Mouse (Mus musculus) megakaryocyte-erythroid progenitor cell, adult 5-6 weeks (primary cell): ENCODE measurements around the gene Pdcl3. TPM values are rescaled to one million over a fixed set of nuclear protein-coding genes. Genes with fewer than 3 reads are reported as not detected.
A peak's percentile ranks its signal among the peaks of the same experiment; 100 is the strongest.

Experiments used
- ATAC-seq: replicated peaks from 2 replicates; pipeline ENCODE4 v1.8.0; 2016; ENCODE audit warnings: mild to moderate bottlenecking, inconsistent platforms; ENCODE audit not compliant: severe bottlenecking, poor library complexity, low FRiP score, low TSS enrichment
- total RNA-seq, 2 experiments: library from RNA; stranded (forward) in 1 of 2; stranded (reverse) in 1 of 2; fragments of 200-1000, 215-1000 nt in 1 of 2; fragments of >200 nt in 1 of 2; fragmentation: Nextera tagmentation in 1 of 2; gene quantifications; 2 replicates each; pipeline ENCODE4 v1.2.3; 2014 to 2017

Pdcl3 gene
- total RNA-seq (2014; fragmentation: Nextera tagmentation) = 38.1 and 43.7 TPM in 2 replicates
- 36.6 and 60.5 TPM in 2 replicates for total RNA-seq (2017)

DNA sequence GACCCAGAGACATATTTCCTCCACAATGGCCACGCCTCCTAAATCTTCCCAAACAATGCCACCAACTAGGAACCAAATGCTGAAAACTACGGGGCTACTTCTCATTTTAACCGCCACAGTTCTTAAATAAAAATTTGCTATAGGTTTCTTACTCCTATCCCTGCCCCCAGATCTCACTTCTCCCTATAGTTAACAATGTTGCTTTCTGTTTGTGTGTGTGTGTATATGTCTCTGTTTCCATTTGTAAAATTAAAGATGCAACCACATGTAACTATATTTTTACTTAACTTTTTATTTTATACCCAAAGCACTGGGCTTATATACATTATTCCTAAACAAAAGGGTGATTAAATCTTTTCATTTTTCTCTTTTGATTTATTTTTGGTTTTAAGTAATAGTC, at the start of gene Pdcl3:
Pdcl3 (plus strand) TSS at position 301 of the 400 bp plus-strand sequence.
- ATAC-seq = no peak

DNA sequence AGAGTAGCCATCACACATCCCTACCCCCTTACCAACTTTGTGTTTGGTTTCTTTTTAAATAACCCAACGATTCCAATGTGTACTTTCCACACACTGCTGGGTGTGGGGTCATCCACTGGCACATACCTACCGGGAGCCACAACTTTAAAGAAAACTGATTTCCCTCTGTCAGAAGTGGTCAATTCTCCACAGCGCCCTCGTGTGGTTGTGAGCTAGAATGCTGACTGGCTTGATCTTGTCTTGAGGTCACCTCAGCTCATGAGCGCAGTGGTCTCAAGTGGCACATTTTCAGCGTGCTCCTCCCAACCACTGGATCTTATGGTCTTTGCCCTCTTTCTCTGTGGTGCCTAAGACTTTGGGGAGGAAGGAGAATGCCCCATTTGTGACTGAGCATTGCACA, 48.6 kb upstream of the Pdcl3 start:
- peak; percentile 41; the same call in 1 of the 2 replicates for ATAC-seq

DNA sequence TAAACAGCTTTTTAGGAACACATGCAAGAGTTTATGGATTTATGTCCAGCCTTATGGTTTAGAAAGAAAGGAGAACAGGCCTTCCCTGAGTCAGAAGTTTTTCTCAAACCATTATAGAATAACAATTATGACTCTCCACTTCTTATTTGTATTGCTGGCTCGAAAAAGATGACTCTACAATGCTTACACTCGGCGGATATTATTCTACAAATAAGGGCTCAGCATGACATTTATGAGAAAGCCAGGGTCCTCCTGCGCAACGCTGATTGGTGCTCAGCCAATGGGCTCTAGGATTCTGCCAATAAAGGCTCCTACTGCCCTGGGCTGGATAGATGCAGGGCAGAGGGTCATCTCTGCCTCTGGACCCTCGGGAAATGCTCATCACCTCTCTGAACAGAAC, 46.6 kb upstream of the Pdcl3 start, which contains the start of gene Nms:
Nms (plus strand) TSS at position 301 of the 400 bp plus-strand sequence.
- ATAC-seq = no peak

DNA sequence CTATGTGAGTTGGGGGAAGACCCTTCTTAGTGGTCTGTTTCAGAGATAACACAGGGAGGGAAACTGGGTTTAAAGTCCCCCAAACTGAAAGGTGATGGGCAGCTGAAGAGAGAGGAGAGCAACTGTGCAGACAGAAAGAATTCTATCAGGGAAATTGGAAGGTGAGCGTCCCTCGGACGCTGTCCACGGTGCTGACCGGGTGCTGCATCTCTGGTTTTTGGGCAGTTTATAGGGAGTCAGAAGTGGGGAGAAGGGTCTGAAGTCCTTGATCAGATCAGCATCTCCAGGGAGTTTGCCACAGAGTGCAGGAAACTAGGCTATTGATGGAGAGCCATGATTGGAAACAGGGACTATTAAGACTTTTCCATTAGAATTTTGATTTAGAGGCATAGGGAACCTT, 45.8 kb upstream of the Pdcl3 start:
- ATAC-seq = no peak

DNA sequence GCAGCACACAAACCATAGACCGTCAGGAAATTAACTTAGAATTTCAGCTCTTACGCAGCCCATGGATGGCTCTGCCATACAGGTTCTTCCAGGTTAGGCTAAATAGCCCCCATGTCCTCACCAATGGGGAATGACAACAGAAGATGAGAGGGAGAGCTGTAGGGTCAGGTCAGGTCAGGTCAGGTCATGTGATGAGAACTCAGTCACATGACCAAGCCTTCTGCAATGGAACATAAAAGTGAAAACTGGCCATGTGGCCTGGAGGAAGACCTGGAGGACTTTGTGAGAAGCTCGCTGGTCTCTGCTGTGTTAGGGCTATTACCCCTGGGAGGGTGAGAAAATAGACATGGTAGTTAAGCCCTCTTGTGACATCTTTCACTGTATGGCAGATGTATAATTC, 29.0 kb upstream of the Pdcl3 start:
- ATAC-seq = no peak

DNA sequence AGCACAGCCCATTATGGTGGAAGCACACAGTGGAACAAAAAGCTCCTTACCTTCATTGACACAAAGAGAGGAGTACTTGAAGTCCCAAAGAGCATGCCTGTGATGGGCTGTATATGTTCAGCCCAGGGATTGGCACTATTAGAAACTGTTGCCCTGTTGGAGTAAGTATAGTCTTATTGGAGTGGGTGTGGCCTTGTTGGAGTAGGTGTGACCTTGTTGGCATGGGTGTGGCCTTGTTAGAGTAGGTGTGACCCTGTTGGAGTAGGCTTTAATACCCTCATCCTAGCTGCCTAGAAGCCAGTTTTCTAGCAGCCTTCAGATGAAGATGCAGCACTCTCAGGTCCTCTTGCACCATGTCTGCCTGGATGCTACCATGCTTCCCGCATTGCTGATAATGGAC, 16.3 kb upstream of the Pdcl3 start:
- ATAC-seq = no peak

DNA sequence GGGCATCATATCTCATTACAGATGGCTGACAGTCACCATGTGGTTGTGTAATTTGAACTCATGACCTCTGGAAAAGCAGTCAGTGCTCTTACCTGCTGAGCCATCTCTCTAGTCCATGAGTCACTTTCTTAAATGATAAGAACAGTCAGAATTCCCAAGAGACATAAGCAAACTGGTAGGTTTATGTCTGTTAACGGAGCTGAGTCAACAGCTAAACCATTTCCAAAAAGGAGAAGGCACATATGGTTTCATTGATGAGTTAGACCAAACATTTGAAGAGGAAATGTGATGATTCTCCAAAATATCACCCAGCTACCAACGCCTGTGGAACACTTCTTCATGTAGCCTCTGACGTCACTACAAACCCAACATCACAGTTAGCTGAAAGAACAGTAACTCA, 13.7 kb upstream of the Pdcl3 start:
- ATAC-seq = no peak

DNA sequence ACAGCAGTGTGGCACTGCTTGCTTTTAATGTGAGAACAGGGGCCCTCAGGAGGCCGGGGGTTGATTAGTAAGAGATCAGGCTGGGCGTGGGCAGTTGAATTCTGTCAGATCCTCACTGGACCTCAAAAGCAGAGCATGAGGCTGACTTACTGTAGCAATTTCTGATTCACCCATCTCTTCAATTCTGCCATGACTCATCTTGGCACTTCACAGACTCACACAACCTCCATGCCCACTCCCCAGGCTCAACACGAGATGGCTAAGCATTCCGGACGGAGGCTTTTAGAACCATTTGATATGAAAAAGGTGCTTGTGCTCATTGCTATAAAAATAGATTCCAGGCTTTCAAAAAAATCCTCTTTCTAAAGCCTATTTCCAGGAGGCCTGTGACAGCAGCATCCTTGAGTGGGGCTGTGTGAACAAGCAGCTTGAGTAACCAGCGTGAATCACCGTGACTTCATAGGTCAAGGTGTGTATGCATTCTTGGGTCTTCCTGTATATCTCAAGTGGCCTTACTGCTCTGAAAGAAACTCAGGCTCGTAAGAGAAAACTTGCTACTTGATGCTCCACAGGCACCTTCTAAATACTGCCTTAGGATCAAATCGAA, 12.3 kb upstream of the Pdcl3 start:
- no peak for ATAC-seq

DNA sequence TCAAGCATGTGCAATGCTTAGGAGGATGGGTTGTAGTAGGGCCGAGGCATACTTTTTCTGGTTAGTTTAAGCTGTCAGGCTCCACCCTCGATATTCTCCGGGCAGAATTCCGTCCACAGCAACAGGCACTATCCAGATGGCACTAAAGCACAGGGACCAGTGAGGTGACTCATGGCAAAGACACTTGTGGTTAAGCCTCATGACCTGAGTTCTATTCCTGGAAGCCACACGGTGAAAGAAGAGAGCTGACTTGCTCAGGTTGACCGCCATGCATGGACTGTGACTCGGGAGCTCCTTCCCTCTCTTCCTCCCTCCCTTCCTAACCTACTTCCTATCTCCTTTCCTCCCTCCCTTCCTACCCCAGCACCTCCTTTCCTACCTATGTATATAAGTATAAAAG, 5.5 kb upstream of the Pdcl3 start:
- no peak for ATAC-seq

DNA sequence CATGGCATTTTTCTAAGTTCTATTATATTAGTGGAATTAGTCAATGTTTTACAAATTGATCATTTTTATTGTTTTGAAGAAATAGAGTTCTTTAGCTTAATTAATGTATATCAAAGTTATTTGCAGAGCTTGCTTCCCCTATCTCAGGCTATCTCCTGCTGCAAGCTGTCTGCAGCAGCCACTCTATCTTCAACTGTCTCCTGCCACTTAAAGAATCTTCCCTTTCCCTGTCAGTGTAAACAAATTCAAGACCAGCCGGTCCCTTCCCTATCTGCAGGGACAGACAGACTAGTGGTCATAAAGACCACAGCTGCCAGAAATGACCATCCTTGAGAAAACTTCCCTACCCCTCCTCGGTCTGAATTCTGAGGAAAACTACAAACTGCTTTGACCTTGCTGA, 1.5 kb upstream of the Pdcl3 start:
- ATAC-seq = no peak

DNA sequence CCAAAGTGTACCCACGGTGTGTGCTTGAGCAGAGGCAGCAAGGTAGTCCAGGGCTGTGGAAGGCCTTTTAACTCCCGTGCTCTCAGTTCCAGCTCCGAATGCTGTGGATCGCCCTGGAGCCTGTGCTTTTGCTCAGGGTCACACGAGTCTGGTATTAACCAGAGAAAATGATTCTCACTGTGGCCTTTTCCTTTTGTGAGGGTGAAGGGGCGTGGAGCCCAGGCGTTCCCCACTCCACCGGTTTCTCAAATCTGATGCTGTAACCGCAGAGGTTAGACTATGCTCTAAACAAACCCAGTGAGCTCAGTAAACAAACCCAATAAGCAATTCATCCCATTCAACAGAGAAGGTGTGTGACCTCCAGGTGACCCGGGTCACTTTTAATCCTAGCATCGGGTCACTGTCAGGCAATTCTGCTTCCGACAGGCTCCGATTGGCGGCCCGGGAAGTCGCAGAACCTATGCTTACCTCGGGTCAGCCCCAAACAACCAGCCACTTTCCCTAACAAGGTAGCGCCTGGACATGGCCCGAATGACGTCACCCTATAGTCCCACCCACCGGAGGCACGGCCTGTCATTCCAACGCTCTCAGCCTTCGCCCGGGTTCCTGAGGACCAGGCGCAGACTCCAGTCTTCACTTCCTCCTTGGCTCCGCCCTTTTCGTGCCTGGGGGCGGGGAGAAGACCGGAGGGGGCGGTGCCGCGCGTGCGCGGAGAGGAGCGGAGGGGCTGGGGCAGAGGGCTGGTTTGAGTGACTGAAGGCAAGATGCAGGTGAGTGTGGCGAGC, 1.9 kb downstream of the Pdcl3 start:
- peak; percentile 99 for ATAC-seq

DNA sequence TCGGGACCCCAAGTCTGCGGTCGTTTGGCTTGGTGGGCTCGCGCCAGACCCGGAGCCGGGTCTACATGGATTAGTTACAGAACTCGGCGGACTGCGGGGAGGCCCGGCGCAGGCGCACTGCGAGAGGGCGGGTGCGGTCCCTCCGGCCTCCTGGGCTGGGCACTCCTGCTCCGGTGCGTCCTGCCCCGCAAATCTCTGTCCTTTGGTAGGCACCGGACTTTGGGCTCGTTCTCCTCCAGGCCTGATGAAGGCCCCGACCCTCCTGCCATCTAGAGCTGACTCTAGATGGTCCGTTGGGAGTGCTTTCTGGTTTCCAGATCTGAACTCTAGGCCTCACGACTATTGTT, 2.4 kb downstream of the Pdcl3 start:
- peak; percentile 78 for ATAC-seq

DNA sequence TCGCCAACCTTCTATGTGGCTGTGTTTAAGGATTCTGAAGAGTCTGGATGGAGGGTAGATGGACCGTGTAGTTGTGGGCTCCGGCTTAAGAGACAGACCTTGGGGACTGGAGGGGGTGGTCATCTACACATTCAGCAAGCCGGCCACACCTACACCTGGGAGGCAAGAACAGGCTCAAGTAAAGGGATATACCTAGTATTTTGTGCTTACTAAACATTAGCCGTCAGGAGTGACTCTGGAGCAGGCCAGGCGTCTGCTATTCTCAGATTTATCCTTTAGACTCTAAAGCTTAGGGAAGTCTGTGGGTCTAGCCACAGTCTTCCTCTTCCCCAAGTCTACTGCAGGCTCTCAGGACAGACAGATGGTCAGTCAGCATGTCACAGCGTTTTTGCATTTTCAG, 2.9 kb downstream of the Pdcl3 start:
- no peak for ATAC-seq

DNA sequence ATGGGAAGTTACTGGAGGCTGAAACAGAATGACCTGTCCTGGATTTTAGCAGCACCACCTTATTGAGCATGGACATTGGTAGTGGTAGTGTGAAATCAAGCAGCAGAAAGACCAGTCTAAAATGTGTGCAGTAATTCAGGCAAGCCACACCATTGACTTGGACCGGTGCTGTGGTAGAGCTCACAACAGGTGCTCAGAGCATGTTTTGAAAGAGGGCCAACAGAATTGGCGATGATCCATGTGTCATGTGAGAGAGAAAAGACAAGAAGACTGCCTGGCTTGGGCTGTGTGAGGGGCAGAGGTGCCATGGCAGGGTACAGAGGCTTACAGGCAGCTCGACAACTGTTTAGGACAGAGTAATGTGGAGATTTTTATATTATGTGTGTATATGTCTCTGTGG, 7.0 kb downstream of the Pdcl3 start:
- ATAC-seq = no peak

DNA sequence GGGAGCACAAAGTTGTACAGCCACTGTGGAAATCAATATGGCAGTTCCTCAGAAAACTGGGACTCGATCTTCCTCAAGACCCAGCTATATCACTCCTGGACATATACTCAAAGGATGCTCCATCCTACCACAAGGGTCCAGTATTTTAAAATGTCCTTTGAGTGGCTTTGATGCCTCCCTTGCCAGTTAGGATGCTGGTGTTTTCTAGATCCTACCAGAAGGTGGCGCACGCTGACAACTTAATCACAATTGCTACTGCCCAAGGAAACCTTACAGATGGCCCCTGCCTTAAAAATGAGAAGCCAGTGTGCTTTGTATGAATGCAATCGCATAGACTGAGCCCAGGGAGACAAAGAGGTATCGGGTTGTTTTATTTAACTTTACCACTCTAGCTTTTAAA, 15.7 kb downstream of the Pdcl3 start:
- ATAC-seq = peak; percentile 74

DNA sequence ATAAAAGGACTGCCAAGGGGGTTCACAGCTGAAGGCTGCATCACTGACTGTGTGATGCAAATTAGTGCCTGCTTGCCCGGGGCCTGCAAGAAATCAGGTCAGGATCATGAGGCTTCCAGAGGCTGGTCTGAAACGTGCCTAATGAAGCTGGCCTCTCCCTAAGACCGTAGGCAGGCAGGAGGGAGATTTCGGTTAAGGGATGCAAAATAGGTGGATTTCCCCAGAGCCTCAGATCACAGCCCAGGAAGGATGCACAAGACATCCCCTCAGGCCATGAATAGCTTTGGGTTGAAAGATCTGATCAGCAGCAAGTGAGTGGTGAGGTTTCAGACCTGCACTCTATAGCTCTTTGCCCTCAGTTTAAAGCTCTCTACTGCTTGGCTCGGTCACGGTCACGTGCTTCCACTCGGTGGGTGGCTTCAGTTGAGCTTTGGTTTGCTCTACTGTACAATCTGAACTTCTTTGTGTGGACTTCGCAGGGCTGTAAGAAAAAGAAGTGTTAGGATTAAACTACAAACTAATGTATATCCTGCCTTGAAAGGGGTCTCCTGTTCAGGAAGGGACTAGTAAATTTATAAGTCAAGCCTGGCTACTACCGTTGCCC, 20.4 kb downstream of the Pdcl3 start:
- ATAC-seq = no peak

DNA sequence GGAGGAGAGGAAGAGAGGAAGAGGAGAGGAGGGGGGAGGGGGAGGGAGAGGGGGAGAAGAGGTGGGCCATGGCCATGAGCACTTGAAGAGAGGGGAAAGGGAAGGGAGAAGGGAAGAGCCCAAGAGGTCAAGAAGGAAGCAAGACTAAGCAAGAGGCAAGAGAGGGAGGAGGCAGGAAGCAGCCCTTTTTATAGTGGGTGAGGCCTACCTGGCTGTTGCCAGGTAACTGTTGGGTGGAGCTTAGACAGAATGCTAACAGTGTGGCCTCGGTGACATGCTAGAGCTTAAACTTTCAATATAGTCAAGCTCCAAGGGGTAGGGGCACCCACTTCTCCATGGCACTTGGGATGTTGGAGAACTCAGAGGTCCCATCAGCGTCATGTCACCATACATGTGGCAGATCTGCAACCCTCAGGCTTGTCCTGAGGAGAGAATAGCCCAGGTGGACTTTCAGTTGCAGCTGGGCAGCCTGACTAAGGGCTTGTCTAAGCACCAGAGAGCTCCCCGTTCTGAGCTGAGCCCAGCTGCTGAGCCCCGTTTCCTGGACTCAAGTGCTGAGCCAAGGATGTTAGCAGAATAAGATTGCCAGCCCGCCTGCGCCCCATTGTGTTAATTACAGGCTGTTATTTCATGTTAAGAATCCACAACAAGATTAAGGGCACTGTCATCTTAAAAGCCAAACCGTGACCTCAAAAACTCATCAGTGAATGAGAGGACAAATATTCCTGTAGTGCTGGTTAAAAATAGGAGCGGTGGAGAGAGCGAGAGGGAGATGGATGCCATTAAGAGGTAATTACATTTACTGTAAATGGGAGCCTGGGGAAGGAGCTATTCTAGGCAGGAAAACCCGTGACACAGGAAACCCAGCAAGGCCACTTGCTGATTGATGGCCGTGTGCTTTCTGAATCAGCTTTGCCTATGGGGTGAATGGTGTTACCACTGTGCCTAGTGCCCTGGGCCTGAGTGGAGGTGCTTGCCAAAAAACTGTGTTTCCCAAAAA, 21.7 kb downstream of the Pdcl3 start:
- no peak for ATAC-seq

DNA sequence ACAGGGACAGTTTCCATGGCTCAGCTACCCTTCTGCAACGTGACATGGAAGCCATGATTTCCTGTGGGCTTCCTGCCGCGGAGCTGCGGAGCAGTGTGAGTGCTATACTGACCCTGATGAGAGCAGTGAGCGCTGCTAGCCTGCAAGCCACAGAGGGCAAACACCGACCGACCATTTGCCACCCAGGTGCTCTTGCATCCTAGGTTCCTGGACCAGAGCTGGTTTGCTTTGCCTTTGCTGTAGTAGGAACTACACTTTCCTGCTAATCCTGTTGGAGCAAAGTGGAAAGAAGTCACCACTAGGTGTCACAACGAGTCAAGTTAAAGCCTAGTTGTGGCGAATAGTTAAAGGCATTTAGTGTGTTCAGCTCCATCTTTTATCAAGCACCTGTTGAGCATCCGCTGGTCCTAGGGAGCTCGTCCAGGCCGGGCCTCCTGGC, 25.2 kb downstream of the Pdcl3 start:
- peak; percentile 77 for ATAC-seq

DNA sequence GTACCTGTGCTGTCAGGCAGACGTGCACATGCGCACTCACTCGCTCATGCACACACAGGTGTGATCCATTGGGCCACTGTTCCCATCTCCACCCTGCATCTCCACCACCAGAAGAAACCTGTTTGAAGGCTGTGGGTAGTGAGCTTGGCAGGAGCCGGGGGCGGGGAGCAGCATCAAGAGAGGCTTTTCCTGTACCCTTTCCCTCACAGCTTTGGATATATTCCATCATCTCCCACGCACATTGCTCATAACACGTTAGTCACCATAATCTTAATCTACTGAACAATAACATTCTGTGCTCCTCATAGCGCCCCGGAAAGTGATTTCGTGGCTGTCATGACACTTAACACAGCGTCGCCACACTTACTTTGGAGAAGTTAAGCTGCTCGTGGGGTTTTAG, 27.2 kb downstream of the Pdcl3 start:
- no peak for ATAC-seq

DNA sequence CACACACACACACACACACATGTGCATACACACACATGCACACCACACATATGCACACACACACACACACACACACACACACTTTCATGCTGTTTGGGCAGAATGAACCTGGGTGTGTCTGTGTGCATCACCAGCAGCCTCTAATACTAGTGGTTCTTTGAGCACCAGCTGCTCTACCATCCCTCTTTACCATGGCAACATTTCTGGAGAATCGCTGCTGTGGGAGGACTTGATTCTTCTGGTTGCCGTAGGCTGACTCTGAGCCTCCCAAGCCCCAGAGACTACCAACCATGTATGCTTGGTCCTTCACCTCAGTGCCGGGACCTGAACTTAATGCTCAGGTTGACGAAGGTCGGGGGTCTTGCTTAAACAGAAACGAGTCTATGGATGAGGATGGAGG, 28.4 kb downstream of the Pdcl3 start:
- no peak for ATAC-seq
